In the genomic region with DNA sequence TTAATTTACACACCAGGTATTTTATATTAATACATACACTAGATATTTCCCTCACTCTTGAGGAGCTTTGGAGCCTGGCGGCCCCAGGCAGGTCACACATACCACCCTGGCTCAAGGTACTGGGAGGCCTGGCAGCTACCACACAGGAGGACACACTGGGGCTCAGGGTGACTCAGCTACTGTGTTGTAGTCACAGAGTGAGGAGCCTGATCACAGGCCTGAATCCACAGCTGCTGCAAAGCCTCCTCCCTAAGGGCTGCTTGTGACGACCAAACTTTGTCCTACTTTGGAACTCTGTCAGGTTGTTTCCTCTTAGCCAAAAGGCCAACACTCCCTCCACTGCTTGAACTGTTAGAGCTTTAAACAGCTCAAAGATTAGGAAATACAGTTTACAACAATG, we compare ENCODE assay signal across 8 mouse cellular contexts.
A peak's percentile ranks its signal among the peaks of the same experiment; 100 is the strongest.
DNase-seq lines count a peak whose midpoint lies in the region; ATAC-seq lines count a peak whose summit lies in the region.

No protein-coding gene starts in this region.

- DNase-seq in Muller cell, postnatal 12 days (ENCODE audit: inconsistent ontology term) = peak; percentile 78
- peak; percentile 21 for DNase-seq in embryonic facial prominence, embryonic 10.5 days (ENCODE audit: low spot score)
- DNase-seq in heart, adult 9 months (ENCODE audit: low spot score in 2 of 2) = peak; percentile 76 to 80
- peak; percentile 55 for DNase-seq in retina, postnatal 1 day
- DNase-seq in thymus, postnatal 0 days (ENCODE audit: low spot score) = no peak
- DNase-seq in right cerebral cortex, postnatal 10 days (ENCODE audit: low spot score in 2 of 2) = no peak

- peak; percentile 74 for ATAC-seq in limb, embryonic 13.5 days (ENCODE audit: low FRiP score, low read depth)
- ATAC-seq in megakaryocyte, adult 5-6 weeks (ENCODE audit: poor library complexity, severe bottlenecking) = no peak

- no peaks in the 10 kb centered on the region for H3K27me3 ChIP-seq in embryonic facial prominence, embryonic 10.5 days (replicated peaks; ENCODE audit: low read depth, poor library complexity, severe bottlenecking)
- no peaks in the 10 kb centered on the region for H3K27me3 ChIP-seq in limb, embryonic 13.5 days

- 60% methylated on average over 2 of the region's 2 CpGs for WGBS in embryonic facial prominence, embryonic 10.5 days
- WGBS in limb, embryonic 13.5 days = 24% methylated on average over 2 of the region's 2 CpGs

- no peak overlapping the region for H3K9ac ChIP-seq in limb, embryonic 13.5 days

- no peak overlapping the region for H3K4me3 ChIP-seq in embryonic facial prominence, embryonic 10.5 days
- H3K4me3 ChIP-seq in limb, embryonic 13.5 days = no peak overlapping the region

- H3K4me2 ChIP-seq in limb, embryonic 13.5 days (replicated peaks) = no peak overlapping the region

- peaks cover 7% of the 10 kb centered on the region; the same call in 1 of the 2 replicates for H3K36me3 ChIP-seq in embryonic facial prominence, embryonic 10.5 days (replicated peaks)
- H3K36me3 ChIP-seq in limb, embryonic 13.5 days = no peaks in the 10 kb centered on the region

- H3K9me3 ChIP-seq in embryonic facial prominence, embryonic 10.5 days = 0 out of 2 replicates have a peak, but pooled peaks cover 1% of the 10 kb centered on the region
- H3K9me3 ChIP-seq in limb, embryonic 13.5 days = no peaks in the 10 kb centered on the region

- H3K27ac ChIP-seq in embryonic facial prominence, embryonic 10.5 days (replicated peaks) = peak overlapping the region; percentile 81
- peak overlapping the region; percentile 78 for H3K27ac ChIP-seq in limb, embryonic 13.5 days

- peaks cover 25% of the 10 kb centered on the region for H3K4me1 ChIP-seq in embryonic facial prominence, embryonic 10.5 days
- peaks cover 29% of the 10 kb centered on the region for H3K4me1 ChIP-seq in limb, embryonic 13.5 days

Comparison
In these comparisons a context has a peak if more than half of its experiments do, and no peak if none do; other contexts are left out.
1. DNase-seq: peak in Muller cell, postnatal 12 days (single experiment), embryonic facial prominence, embryonic 10.5 days (single experiment), heart, adult 9 months (2 of 2) and retina, postnatal 1 day (single experiment); none in thymus, postnatal 0 days (single experiment) and right cerebral cortex, postnatal 10 days (0 of 2).